Mouse (Mus musculus): ENCODE measurements around the gene Gm3043. TPM values are rescaled to one million over a fixed set of nuclear protein-coding genes. Genes with fewer than 3 reads are reported as not detected.
"Not testable (repeated sequence)": the region's sequence is repeated elsewhere in the genome, so short reads cannot be mapped to it uniquely, and the experiment has no call there.

The Gm3043 gene
- polyA plus RNA-seq (2016; fragmentation: Nextera tagmentation; extraction: Ambion mirVana), result not detected in 2 replicates

- not testable (repeated sequence) for DNase-seq (ENCODE audit: low spot score); H3K9me3 ChIP-seq (replicated peaks); H3K4me3 ChIP-seq; H3K36me3 ChIP-seq; H3K27me3 ChIP-seq (ENCODE audit: low read depth, poor library complexity, severe bottlenecking); H3K4me1 ChIP-seq; H3K27ac ChIP-seq (replicated peaks)
- WGBS, result no CpG with 5 or more reads among the region's 3 CpGs
Observed at GRCm38 (mm10) chr14:3688483-3688882, at the start of gene Gm3043. Gene Gm3043 (plus strand): TSS chr14:3688783.

- H3K36me3 ChIP-seq; H3K27me3 ChIP-seq (ENCODE audit: low read depth, poor library complexity, severe bottlenecking); H3K27ac ChIP-seq (replicated peaks); H3K4me1 ChIP-seq; DNase-seq (ENCODE audit: low spot score); H3K9me3 ChIP-seq (replicated peaks); H3K4me3 ChIP-seq: not testable (repeated sequence)
- WGBS, result no CpG with 5 or more reads among the region's 32 CpGs
Observed at GRCm38 (mm10) chr14:3651730-3652129, 36.9 kb upstream of the Gm3043 start, which contains the start of gene Gm3020. Gene Gm3020 (plus strand): TSS chr14:3652030.

Other genes with a start within 250 kb of the Gm3043 start
- not detected in 2 replicates for gene Gm10408, start 239.4 kb upstream of the Gm3043 start, polyA plus RNA-seq (2016; fragmentation: Nextera tagmentation; extraction: Ambion mirVana)
- gene Gm3012, start 54.3 kb upstream of the Gm3043 start, polyA plus RNA-seq (2016; fragmentation: Nextera tagmentation; extraction: Ambion mirVana), result not detected in 2 replicates
- gene Gm3020, start 36.8 kb upstream of the Gm3043 start, polyA plus RNA-seq (2016; fragmentation: Nextera tagmentation; extraction: Ambion mirVana), result 1.5 and 2.0 TPM in 2 replicates
- 0.29 and 0.41 TPM in 2 replicates for gene Gm3002, start 121.3 kb downstream of the Gm3043 start, polyA plus RNA-seq (2016; fragmentation: Nextera tagmentation; extraction: Ambion mirVana)
- not detected in 2 replicates for gene Gm3033, start 157.5 kb downstream of the Gm3043 start, polyA plus RNA-seq (2016; fragmentation: Nextera tagmentation; extraction: Ambion mirVana)
- 0.19 TPM in 1 of 2 replicates, not detected in the other for gene Gm2916, start 195.4 kb downstream of the Gm3043 start, polyA plus RNA-seq (2016; fragmentation: Nextera tagmentation; extraction: Ambion mirVana)
- not detected in 2 replicates for gene Gm3029, start 243.0 kb downstream of the Gm3043 start, polyA plus RNA-seq (2016; fragmentation: Nextera tagmentation; extraction: Ambion mirVana)